Mouse (Mus musculus) C2C12 (cell line): ENCODE measurements around the gene Slco1c1. TPM values are rescaled to one million over a fixed set of nuclear protein-coding genes. Genes with fewer than 3 reads are reported as not detected.

ENCODE experiments used
- H3K27me3 ChIP-seq: one replicate; pipeline ENCODE4 v1.6.1; 2011; ENCODE audit not compliant: control insufficient read depth, insufficient read depth, insufficient read length
- H3K36me3 ChIP-seq: one replicate; pipeline ENCODE4 v1.6.1; 2011; ENCODE audit not compliant: control insufficient read depth, insufficient read depth
- H3K4me3 ChIP-seq: one replicate; pipeline ENCODE4 v1.5.1; 2011; ENCODE audit warnings: mild to moderate bottlenecking, control low read depth; ENCODE audit not compliant: poor library complexity, insufficient read depth, severe bottlenecking
- H3K79me2 ChIP-seq: one replicate; pipeline ENCODE4 v1.6.1; 2011; ENCODE audit not compliant: control insufficient read depth, insufficient read depth
- H3K79me3 ChIP-seq: one replicate; pipeline ENCODE4 v1.6.1; 2011; ENCODE audit warnings: low read depth, control low read depth
- H3ac ChIP-seq: one replicate; pipeline ENCODE3; 2011; ENCODE audit warnings: low read depth; ENCODE audit not compliant: control insufficient read depth, insufficient read length
- CEBPB ChIP-seq: IDR thresholded peaks from one replicate; pipeline ENCODE4 v1.6.1; 2011; ENCODE audit warnings: low read depth, mild to moderate bottlenecking, control low read depth, moderate library complexity
- CTCF ChIP-seq: IDR thresholded peaks from one replicate; pipeline ENCODE4 v1.5.1; 2011; ENCODE audit not compliant: control insufficient read depth, insufficient read depth, insufficient read length
- FOSL1 ChIP-seq: IDR thresholded peaks from one replicate; pipeline ENCODE4 v1.8.0; 2011; ENCODE audit warnings: mild to moderate bottlenecking, low read length; ENCODE audit not compliant: poor library complexity, insufficient read depth, severe bottlenecking
- MAX ChIP-seq: IDR thresholded peaks from one replicate; pipeline ENCODE4 v1.6.1; 2011; ENCODE audit warnings: mild to moderate bottlenecking, control low read depth
- MYOD1 ChIP-seq: IDR thresholded peaks from one replicate; pipeline ENCODE4 v1.6.1; 2011; ENCODE audit warnings: low read depth; ENCODE audit not compliant: control insufficient read depth, insufficient read length
- MYOG ChIP-seq: IDR thresholded peaks from one replicate; pipeline ENCODE4 v1.6.1; 2011; ENCODE audit not compliant: control insufficient read depth, insufficient read length; ENCODE audit errors: extremely low read depth
- USF1 ChIP-seq: IDR thresholded peaks from one replicate; pipeline ENCODE4 v1.6.1; 2011; ENCODE audit warnings: low read depth, mild to moderate bottlenecking, control low read depth, moderate library complexity
- polyA plus RNA-seq: library from polyadenylated mRNA; unstranded; fragments of >200 nt; fragmentation: generic; extraction: Trizol; gene quantifications from one replicate; pipeline ENCODE4 v1.2.1, GENCODE M21; 2012; ENCODE audit warnings: missing spikeins

The Slco1c1 gene
- polyA plus RNA-seq, 1 experiment, result not detected

- no peaks in the 10 kb centered on the region for H3K79me2 ChIP-seq
- no peaks in the 10 kb centered on the region for H3K27me3 ChIP-seq
- TF ChIP-seq MYOG (no peak), FOSL1 (no peak), USF1 (no peak), CTCF (no peak), CEBPB (no peak), MAX (no peak), MYOD1 (no peak)
- no peak overlapping the region for H3K4me3 ChIP-seq
- no peaks in the 10 kb centered on the region for H3K36me3 ChIP-seq
- H3ac ChIP-seq, result no peak overlapping the region
- no peaks in the 10 kb centered on the region for H3K79me3 ChIP-seq
Observed at GRCm38 (mm10) chr6:141530865-141531264, 6.7 kb downstream of the Slco1c1 start.

DNA sequence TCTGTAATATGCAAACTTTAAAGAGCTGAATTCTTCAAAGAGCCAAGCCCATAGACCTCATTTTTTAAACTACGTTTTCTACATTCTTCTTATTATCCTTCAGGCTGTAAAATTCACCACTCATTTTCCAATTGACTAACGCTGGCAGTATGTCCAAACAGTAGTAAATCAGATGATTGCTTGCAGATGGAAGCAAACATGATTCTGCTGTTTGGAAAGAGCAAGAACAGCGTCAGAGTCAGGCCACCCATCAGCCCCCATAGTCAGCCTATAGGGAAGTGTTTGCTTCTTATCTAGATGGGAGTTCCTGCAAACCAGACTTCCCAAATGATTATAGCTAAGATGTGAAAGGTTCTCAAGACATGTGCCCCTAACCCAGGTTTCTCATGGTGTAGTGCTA, 13.1 kb downstream of the Slco1c1 start:
- H3ac ChIP-seq, result no peak overlapping the region

GRCm38 (mm10) chr6:141541136-141541535, 17.0 kb downstream of the Slco1c1 start:
- no peak overlapping the region for H3ac ChIP-seq
- no peaks in the 10 kb centered on the region for H3K79me3 ChIP-seq
- H3K79me2 ChIP-seq, result no peaks in the 10 kb centered on the region
- H3K36me3 ChIP-seq, result no peaks in the 10 kb centered on the region
- no peaks in the 10 kb centered on the region for H3K27me3 ChIP-seq
- TF ChIP-seq USF1 (no peak), CEBPB (no peak), MYOG (no peak), CTCF (no peak), FOSL1 (no peak), MYOD1 (no peak), MAX (no peak)
- H3K4me3 ChIP-seq, result no peak overlapping the region

More for the DNA sequence above, 13.1 kb downstream of the Slco1c1 start:
- no peaks in the 10 kb centered on the region for H3K79me3 ChIP-seq
- H3K4me3 ChIP-seq, result no peak overlapping the region
- H3K27me3 ChIP-seq, result no peaks in the 10 kb centered on the region
- TF ChIP-seq USF1, result no peak
- no peak for TF ChIP-seq FOSL1
- no peak for TF ChIP-seq CEBPB
- no peak for TF ChIP-seq CTCF
- no peak for TF ChIP-seq MYOD1
- TF ChIP-seq MYOG, result no peak
- TF ChIP-seq MAX, result no peak
- no peaks in the 10 kb centered on the region for H3K36me3 ChIP-seq
- no peaks in the 10 kb centered on the region for H3K79me2 ChIP-seq

GRCm38 (mm10) chr6:141543344-141543743, 19.2 kb downstream of the Slco1c1 start:
- no peak overlapping the region for H3ac ChIP-seq
- no peaks in the 10 kb centered on the region for H3K27me3 ChIP-seq
- H3K79me3 ChIP-seq, result no peaks in the 10 kb centered on the region
- H3K36me3 ChIP-seq, result no peaks in the 10 kb centered on the region
- H3K79me2 ChIP-seq, result no peaks in the 10 kb centered on the region
- TF ChIP-seq USF1, result no peak
- TF ChIP-seq FOSL1, result no peak
- no peak for TF ChIP-seq CTCF
- no peak for TF ChIP-seq CEBPB
- no peak for TF ChIP-seq MYOD1
- TF ChIP-seq MYOG, result no peak
- no peak for TF ChIP-seq MAX
- H3K4me3 ChIP-seq, result no peak overlapping the region

GRCm38 (mm10) chr6:141558118-141558517, 34.0 kb downstream of the Slco1c1 start:
- TF ChIP-seq MYOG (no peak), USF1 (no peak), CTCF (no peak), MYOD1 (no peak), CEBPB (no peak), FOSL1 (no peak), MAX (no peak)
- no peaks in the 10 kb centered on the region for H3K27me3 ChIP-seq
- H3K79me2 ChIP-seq, result no peaks in the 10 kb centered on the region
- no peak overlapping the region for H3ac ChIP-seq
- H3K79me3 ChIP-seq, result no peaks in the 10 kb centered on the region
- H3K36me3 ChIP-seq, result no peaks in the 10 kb centered on the region
- H3K4me3 ChIP-seq, result no peak overlapping the region

DNA sequence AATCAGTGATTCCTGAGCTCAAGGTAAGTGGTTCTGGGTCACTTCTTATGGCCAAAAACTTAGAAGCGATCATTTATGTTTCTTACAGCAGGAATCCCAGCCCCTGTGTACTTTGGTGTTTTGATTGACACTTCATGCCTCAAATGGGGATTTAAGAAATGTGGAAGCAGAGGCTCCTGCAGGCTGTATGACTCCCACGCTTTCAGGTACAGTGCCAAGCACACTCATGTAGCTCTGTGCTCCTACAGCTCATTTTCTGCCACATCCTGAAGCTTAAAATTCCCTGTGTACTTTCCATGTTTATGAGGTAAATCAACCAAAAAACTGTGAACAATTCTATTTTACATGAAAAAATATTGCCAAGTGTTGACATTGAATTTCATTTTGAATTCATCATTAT, 43.2 kb downstream of the Slco1c1 start:
- H3ac ChIP-seq, result no peak overlapping the region
- H3K79me3 ChIP-seq, result no peaks in the 10 kb centered on the region
- H3K27me3 ChIP-seq, result no peaks in the 10 kb centered on the region

More for the DNA sequence above, 43.2 kb downstream of the Slco1c1 start:
- Histone ChIP-seq H3K79me2 (no peaks in the 10 kb centered on the region), H3K36me3 (no peaks in the 10 kb centered on the region), H3K4me3 (no peak overlapping the region)
- TF ChIP-seq CTCF (no peak), MAX (no peak), FOSL1 (no peak), USF1 (no peak), MYOG (no peak), CEBPB (no peak), MYOD1 (no peak)
